Mouse (Mus musculus): ENCODE results near the gene Ntmt1. TPM values are rescaled to one million over a fixed set of nuclear protein-coding genes. Genes with fewer than 3 reads are reported as not detected.

Gene Ntmt1
- polyA plus RNA-seq, 1 experiment = 23.8 TPM

GRCm38 (mm10) chr2:30773313-30774005 lies 34.2 kb upstream of the Ntmt1 start:
- TF ChIP-seq POLR2A (IDR thresholded peaks at IDR 0.05; ENCODE audit: low read depth, low read length) = no peak
- no peak for TF ChIP-seq CTCF (IDR thresholded peaks at IDR 0.05; ENCODE audit: extremely low read depth, insufficient read length, insufficient replicate concordance, low read depth, low read length)
- Histone ChIP-seq H3K27me3 (ENCODE audit: control insufficient read depth, insufficient read depth, low read length) (no peaks in the 10 kb centered on the region), H3K27ac (ENCODE audit: insufficient read depth, low read depth, low read length) (peak overlapping the region; percentile 12; the same call in 1 of the 2 replicates), H3K4me3 (ENCODE audit: low read depth, low read length) (no peak overlapping the region), H3K36me3 (ENCODE audit: control insufficient read depth, insufficient read depth, low read length) (no peaks in the 10 kb centered on the region), H3K4me1 (ENCODE audit: control insufficient read depth, insufficient read depth, insufficient read length, low read length) (peaks cover 13% of the 10 kb centered on the region)
- 84% methylated on average over 8 of the region's 8 CpGs for WGBS

GRCm38 (mm10) chr2:30775955-30776354 lies 31.7 kb upstream of the Ntmt1 start:
- Histone ChIP-seq H3K4me3 (ENCODE audit: low read depth, low read length) (no peak overlapping the region), H3K27ac (ENCODE audit: insufficient read depth, low read depth, low read length) (no peak overlapping the region), H3K27me3 (ENCODE audit: control insufficient read depth, insufficient read depth, low read length) (no peaks in the 10 kb centered on the region), H3K4me1 (ENCODE audit: control insufficient read depth, insufficient read depth, insufficient read length, low read length) (peaks cover 13% of the 10 kb centered on the region), H3K36me3 (ENCODE audit: control insufficient read depth, insufficient read depth, low read length) (no peaks in the 10 kb centered on the region)
- WGBS = 59% methylated on average over 3 of the region's 3 CpGs
- TF ChIP-seq POLR2A (IDR thresholded peaks at IDR 0.05; ENCODE audit: low read depth, low read length) = no peak
- TF ChIP-seq CTCF (IDR thresholded peaks at IDR 0.05; ENCODE audit: extremely low read depth, insufficient read length, insufficient replicate concordance, low read depth, low read length) = peak; percentile 35; the same call in 1 of the 2 replicates

- Histone ChIP-seq H3K27me3 (ENCODE audit: control insufficient read depth, insufficient read depth, low read length) (no peaks in the 10 kb centered on the region), H3K4me1 (ENCODE audit: control insufficient read depth, insufficient read depth, insufficient read length, low read length) (peaks cover 3% of the 10 kb centered on the region; the same call in 1 of the 2 replicates), H3K36me3 (ENCODE audit: control insufficient read depth, insufficient read depth, low read length) (no peaks in the 10 kb centered on the region), H3K27ac (ENCODE audit: insufficient read depth, low read depth, low read length) (no peak overlapping the region), H3K4me3 (ENCODE audit: low read depth, low read length) (no peak overlapping the region)
- 84% methylated on average over 3 of the region's 3 CpGs for WGBS
- no peak for TF ChIP-seq CTCF (IDR thresholded peaks at IDR 0.05; ENCODE audit: extremely low read depth, insufficient read length, insufficient replicate concordance, low read depth, low read length)
- TF ChIP-seq POLR2A (IDR thresholded peaks at IDR 0.05; ENCODE audit: low read depth, low read length) = no peak
Measured at GRCm38 (mm10) chr2:30777266-30777665, 30.4 kb upstream of the Ntmt1 start.

DNA sequence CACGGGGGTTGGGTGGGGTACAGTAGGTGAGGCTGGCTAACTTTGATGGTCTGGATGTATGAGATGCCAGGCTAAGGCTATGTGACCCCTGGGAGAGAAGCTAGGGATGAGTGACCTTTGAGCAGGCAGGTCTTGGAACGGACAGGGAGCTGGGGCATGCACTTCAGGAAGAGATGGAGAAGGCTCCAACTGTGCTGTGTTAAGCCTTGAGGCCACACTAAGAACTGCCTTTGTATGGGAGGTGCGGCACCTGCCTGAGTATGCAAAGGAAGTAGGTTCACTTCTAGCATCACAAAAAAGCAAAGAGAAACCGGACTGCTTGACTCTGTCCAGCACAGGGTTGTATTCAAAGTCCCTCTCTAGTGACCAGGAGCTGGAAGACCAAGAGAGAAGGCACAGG lies 29.4 kb upstream of the Ntmt1 start:
- Histone ChIP-seq H3K4me1 (ENCODE audit: control insufficient read depth, insufficient read depth, insufficient read length, low read length) (peaks cover 2% of the 10 kb centered on the region; the same call in 1 of the 2 replicates), H3K27ac (ENCODE audit: insufficient read depth, low read depth, low read length) (no peak overlapping the region), H3K4me3 (ENCODE audit: low read depth, low read length) (no peak overlapping the region), H3K27me3 (ENCODE audit: control insufficient read depth, insufficient read depth, low read length) (no peaks in the 10 kb centered on the region), H3K36me3 (ENCODE audit: control insufficient read depth, insufficient read depth, low read length) (no peaks in the 10 kb centered on the region)
- TF ChIP-seq CTCF (IDR thresholded peaks at IDR 0.05; ENCODE audit: extremely low read depth, insufficient read length, insufficient replicate concordance, low read depth, low read length) (no peak), POLR2A (IDR thresholded peaks at IDR 0.05; ENCODE audit: low read depth, low read length) (no peak)
- 79% methylated on average over 4 of the region's 4 CpGs for WGBS

GRCm38 (mm10) chr2:30779241-30779640 lies 28.4 kb upstream of the Ntmt1 start:
- H3K27ac ChIP-seq (ENCODE audit: insufficient read depth, low read depth, low read length) = no peak overlapping the region
- WGBS = 59% methylated on average over 5 of the region's 5 CpGs
- no peak overlapping the region for H3K4me3 ChIP-seq (ENCODE audit: low read depth, low read length)
- H3K4me1 ChIP-seq (ENCODE audit: control insufficient read depth, insufficient read depth, insufficient read length, low read length) = peaks cover 5% of the 10 kb centered on the region; the same call in 1 of the 2 replicates
- no peaks in the 10 kb centered on the region for H3K27me3 ChIP-seq (ENCODE audit: control insufficient read depth, insufficient read depth, low read length)
- H3K36me3 ChIP-seq (ENCODE audit: control insufficient read depth, insufficient read depth, low read length) = no peaks in the 10 kb centered on the region
- TF ChIP-seq CTCF (IDR thresholded peaks at IDR 0.05; ENCODE audit: extremely low read depth, insufficient read length, insufficient replicate concordance, low read depth, low read length) (no peak), POLR2A (IDR thresholded peaks at IDR 0.05; ENCODE audit: low read depth, low read length) (no peak)

- no peak overlapping the region for H3K4me3 ChIP-seq (ENCODE audit: low read depth, low read length)
- 76% methylated on average over 8 of the region's 8 CpGs for WGBS
Measured at GRCm38 (mm10) chr2:30782312-30783290, 25.0 kb upstream of the Ntmt1 start.

DNA sequence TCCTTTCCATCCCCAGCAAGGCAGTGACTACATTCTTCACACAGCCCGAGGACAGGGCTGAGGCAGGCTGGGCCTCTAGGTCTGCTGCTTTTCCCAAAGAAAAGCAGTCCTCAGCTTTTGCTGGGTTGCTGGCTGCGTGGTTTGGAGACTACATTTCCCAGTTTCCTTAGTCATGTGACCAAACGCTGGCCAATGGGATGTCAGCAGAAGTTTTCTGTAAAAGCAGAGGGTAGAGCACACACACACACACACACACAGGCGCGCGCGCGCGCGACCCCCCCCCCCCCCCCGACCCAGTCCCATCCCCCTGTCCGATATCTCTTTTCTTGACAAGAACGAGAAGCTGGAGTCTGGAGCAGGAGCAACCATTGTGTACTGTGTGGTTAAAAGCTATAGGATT lies 24.3 kb upstream of the Ntmt1 start:
- Histone ChIP-seq H3K4me1 (ENCODE audit: control insufficient read depth, insufficient read depth, insufficient read length, low read length) (peaks cover 11% of the 10 kb centered on the region), H3K27me3 (ENCODE audit: control insufficient read depth, insufficient read depth, low read length) (no peaks in the 10 kb centered on the region), H3K36me3 (ENCODE audit: control insufficient read depth, insufficient read depth, low read length) (no peaks in the 10 kb centered on the region), H3K4me3 (ENCODE audit: low read depth, low read length) (no peak overlapping the region), H3K27ac (ENCODE audit: insufficient read depth, low read depth, low read length) (no peak overlapping the region)
- 2% methylated on average over 13 of the region's 13 CpGs for WGBS
- TF ChIP-seq POLR2A (IDR thresholded peaks at IDR 0.05; ENCODE audit: low read depth, low read length) (no peak), CTCF (IDR thresholded peaks at IDR 0.05; ENCODE audit: extremely low read depth, insufficient read length, insufficient replicate concordance, low read depth, low read length) (no peak)

More at GRCm38 (mm10) chr2:30782312-30783290, 25.0 kb upstream of the Ntmt1 start:
- TF ChIP-seq POLR2A (IDR thresholded peaks at IDR 0.05; ENCODE audit: low read depth, low read length) (no peak), CTCF (IDR thresholded peaks at IDR 0.05; ENCODE audit: extremely low read depth, insufficient read length, insufficient replicate concordance, low read depth, low read length) (no peak)
- Histone ChIP-seq H3K27ac (ENCODE audit: insufficient read depth, low read depth, low read length) (no peak overlapping the region), H3K4me1 (ENCODE audit: control insufficient read depth, insufficient read depth, insufficient read length, low read length) (peaks cover 11% of the 10 kb centered on the region), H3K36me3 (ENCODE audit: control insufficient read depth, insufficient read depth, low read length) (no peaks in the 10 kb centered on the region), H3K27me3 (ENCODE audit: control insufficient read depth, insufficient read depth, low read length) (no peaks in the 10 kb centered on the region)
